Mouse (Mus musculus) urinary bladder, postnatal 10 days (tissue): ENCODE data around the gene Bcap31.
A peak's percentile ranks its signal among the peaks of the same experiment; 100 is the strongest.

Experiments
- DNase-seq: peaks from one replicate; pipeline ENCODE4 v3.0.0; 2022; ENCODE audit warnings: low spot score

Gene Bcap31

GRCm38 (mm10) chrX:73676668-73677067 lies 39.3 kb downstream of the Bcap31 start:
- no peak for DNase-seq

GRCm38 (mm10) chrX:73675231-73675630 lies 40.7 kb downstream of the Bcap31 start:
- no peak for DNase-seq

GRCm38 (mm10) chrX:73673968-73674661 lies 41.9 kb downstream of the Bcap31 start:
- DNase-seq: no peak

GRCm38 (mm10) chrX:73673619-73673967 lies 42.4 kb downstream of the Bcap31 start:
- DNase-seq: no peak

GRCm38 (mm10) chrX:73672879-73673618 lies 42.9 kb downstream of the Bcap31 start, which contains the start of gene Slc6a8:
Gene Slc6a8, plus strand, starts transcription at chrX:73673150.
- DNase-seq: peak; percentile 18

- no peak for DNase-seq
These were observed 43.9 kb downstream of the Bcap31 start for GRCm38 (mm10) chrX:73672031-73672431.

- DNase-seq: no peak
These were observed 52.8 kb downstream of the Bcap31 start for GRCm38 (mm10) chrX:73663143-73663542.

- DNase-seq: no peak
These were observed 55.7 kb downstream of the Bcap31 start for GRCm38 (mm10) chrX:73660284-73660665.

GRCm38 (mm10) chrX:73659575-73660283 lies 56.2 kb downstream of the Bcap31 start, which contains the start of gene Pnck:
Gene Pnck, minus strand, starts transcription at chrX:73660117.
- no peak for DNase-seq

GRCm38 (mm10) chrX:73658936-73659574 lies 56.9 kb downstream of the Bcap31 start:
- DNase-seq: no peak

GRCm38 (mm10) chrX:73658391-73658790 lies 57.6 kb downstream of the Bcap31 start:
- DNase-seq: no peak

- no peak for DNase-seq
These were observed 60.4 kb downstream of the Bcap31 start for GRCm38 (mm10) chrX:73655529-73655928.

- no peak for DNase-seq
These were observed 61.8 kb downstream of the Bcap31 start for GRCm38 (mm10) chrX:73654177-73654576.

GRCm38 (mm10) chrX:73653392-73653791 lies 62.6 kb downstream of the Bcap31 start:
- DNase-seq: no peak

GRCm38 (mm10) chrX:73650869-73651268 lies 65.1 kb downstream of the Bcap31 start:
- no peak for DNase-seq

GRCm38 (mm10) chrX:73645121-73645520 lies 70.9 kb downstream of the Bcap31 start:
- DNase-seq: no peak

GRCm38 (mm10) chrX:73639901-73640469 lies 76.0 kb downstream of the Bcap31 start:
- no peak for DNase-seq

GRCm38 (mm10) chrX:73639255-73639675 lies 76.7 kb downstream of the Bcap31 start, which contains the start of gene Dusp9:
Gene Dusp9, plus strand, starts transcription at chrX:73639419.
- DNase-seq: no peak

- DNase-seq: no peak
These were observed 78.6 kb downstream of the Bcap31 start for GRCm38 (mm10) chrX:73637415-73637814.
